Mouse (Mus musculus) MEL (cell line): ENCODE data around the gene Rpl26. TPM values are rescaled to one million over a fixed set of nuclear protein-coding genes. Genes with fewer than 3 reads are reported as not detected.

Experiments used
- DNase-seq: peaks from one replicate; pipeline ENCODE4 v3.0.0; 2011; ENCODE audit warnings: low read depth, low spot score
- H3K27ac ChIP-seq: 2 replicates; pipeline ENCODE4 v1.5.1; 2012; ENCODE audit warnings: low read depth, mild to moderate bottlenecking, control low read depth, low read length, moderate library complexity; ENCODE audit not compliant: control insufficient read depth
- H3K27me3 ChIP-seq, 2 experiments: fragments of 150-350 bp in 1 of 2; sonication (generic) in 1 of 2; 2 replicates each; pipeline ENCODE4 v1.6.1; 2012; ENCODE audit warnings: low read length in 2 of 2, mild to moderate bottlenecking in 2 of 2, improper control_type of control experiment in 1 of 2, moderate library complexity in 1 of 2; ENCODE audit not compliant: insufficient read depth in 2 of 2, control insufficient read depth in 1 of 2
- H3K36me3 ChIP-seq, 2 experiments: 2 replicates each; pipeline ENCODE4 v1.6.1; 2012 to 2014; ENCODE audit warnings: low read length in 2 of 2, improper control_type of control experiment in 1 of 2, inconsistent platforms in 1 of 2, mild to moderate bottlenecking in 1 of 2; ENCODE audit not compliant: insufficient read depth in 2 of 2, control insufficient read depth in 1 of 2
- H3K4me1 ChIP-seq, 2 experiments: fragments of 150-350 bp in 1 of 2; sonication (generic) in 1 of 2; 2 replicates each; pipeline ENCODE4 v1.6.1; 2012; ENCODE audit warnings: low read length in 2 of 2, improper control_type of control experiment in 1 of 2, mild to moderate bottlenecking in 1 of 2; ENCODE audit not compliant: insufficient read depth in 2 of 2, control insufficient read depth in 1 of 2
- H3K4me3 ChIP-seq, 2 experiments: fragments of 150-350 bp in 1 of 2; sonication (generic) in 1 of 2; 2 replicates each; pipeline ENCODE4 v1.5.1; 2012; ENCODE audit warnings: low read depth in 2 of 2, low read length in 2 of 2, mild to moderate bottlenecking in 2 of 2, moderate library complexity in 2 of 2, control low read depth in 1 of 2, improper control_type of control experiment in 1 of 2; ENCODE audit not compliant: control insufficient read depth in 1 of 2, insufficient read depth in 1 of 2
- H3K79me2 ChIP-seq: 2 replicates; pipeline ENCODE4 v1.6.1; 2012; ENCODE audit warnings: mild to moderate bottlenecking, low read length, moderate library complexity; ENCODE audit not compliant: control insufficient read depth, poor library complexity, insufficient read depth
- H3K9ac ChIP-seq: 2 replicates; pipeline ENCODE4 v1.6.1; 2012; ENCODE audit warnings: low read depth, mild to moderate bottlenecking, control low read depth, low read length, moderate library complexity; ENCODE audit not compliant: control insufficient read depth, poor library complexity, severe bottlenecking
- H3K9me3 ChIP-seq: fragments of 150-350 bp; sonication (generic); replicated peaks from 2 replicates; pipeline ENCODE4 v1.6.1; 2012; ENCODE audit warnings: mild to moderate bottlenecking, low read length, improper control_type of control experiment, moderate library complexity; ENCODE audit not compliant: insufficient read depth
- BHLHE40 ChIP-seq: IDR thresholded peaks from 2 replicates; pipeline ENCODE4 v1.6.1; 2012; ENCODE audit warnings: low read depth, mild to moderate bottlenecking, inconsistent platforms, low read length, improper control_type of control experiment, borderline replicate concordance
- CHD2 ChIP-seq: IDR thresholded peaks from 2 replicates; pipeline ENCODE4 v1.6.1; 2011; ENCODE audit warnings: low read length, improper control_type of control experiment
- CTCF ChIP-seq, 3 experiments: IDR thresholded peaks in 2 of 3; conservative IDR thresholded peaks in 1 of 3; 2 replicates each; pipeline ENCODE4 v1.5.1; 2011 to 2012; ENCODE audit warnings: low read length in 3 of 3, low read depth in 2 of 3, mild to moderate bottlenecking in 2 of 3, improper control_type of control experiment in 1 of 3, inconsistent platforms in 1 of 3, mixed read lengths in 1 of 3, moderate library complexity in 1 of 3; ENCODE audit not compliant: control insufficient read depth in 1 of 3, insufficient read depth in 1 of 3, poor library complexity in 1 of 3, severe bottlenecking in 1 of 3
- E2F4 ChIP-seq: IDR thresholded peaks from 2 replicates; pipeline ENCODE4 v1.6.1; 2011; ENCODE audit warnings: low read depth, low read length, improper control_type of control experiment, borderline replicate concordance
- ELF1 ChIP-seq: IDR thresholded peaks from 2 replicates; pipeline ENCODE4 v1.6.1; 2014; ENCODE audit warnings: low read depth, mild to moderate bottlenecking, inconsistent platforms, low read length, improper control_type of control experiment, moderate library complexity
- ETS1 ChIP-seq: IDR thresholded peaks from 2 replicates; pipeline ENCODE4 v1.6.1; 2012; ENCODE audit warnings: low read depth, mild to moderate bottlenecking, inconsistent platforms, low read length, improper control_type of control experiment, moderate library complexity
- GATA1 ChIP-seq: IDR thresholded peaks from 2 replicates; pipeline ENCODE4 v1.6.1; 2011; ENCODE audit warnings: low read depth, low read length, improper control_type of control experiment
- HCFC1 ChIP-seq: IDR thresholded peaks from 2 replicates; pipeline ENCODE4 v1.6.1; 2012; ENCODE audit warnings: low read depth, mild to moderate bottlenecking, inconsistent platforms, low read length, improper control_type of control experiment, moderate library complexity
- JUND ChIP-seq: IDR thresholded peaks from 2 replicates; pipeline ENCODE4 v1.6.1; 2011; ENCODE audit warnings: low read depth, mild to moderate bottlenecking, improper control_type of control experiment, low read length
- KAT2A ChIP-seq: conservative IDR thresholded peaks from 2 replicates; pipeline ENCODE4 v1.6.1; 2012; ENCODE audit warnings: low read depth, low read length, improper control_type of control experiment, inconsistent platforms
- MAFK ChIP-seq: IDR thresholded peaks from 2 replicates; pipeline ENCODE4 v1.6.1; 2011; ENCODE audit warnings: low read depth, mild to moderate bottlenecking, low read length, improper control_type of control experiment, borderline replicate concordance
- MAX ChIP-seq: IDR thresholded peaks from 2 replicates; pipeline ENCODE4 v1.6.1; 2011; ENCODE audit warnings: low read length, improper control_type of control experiment
- MAZ ChIP-seq: IDR thresholded peaks from 2 replicates; pipeline ENCODE4 v1.6.1; 2012; ENCODE audit warnings: low read depth, mild to moderate bottlenecking, inconsistent platforms, low read length, improper control_type of control experiment
- MEF2A ChIP-seq: IDR thresholded peaks from 2 replicates; pipeline ENCODE4 v1.6.1; 2014; ENCODE audit warnings: low read depth, mild to moderate bottlenecking, inconsistent platforms, low read length, improper control_type of control experiment; ENCODE audit not compliant: poor library complexity, insufficient replicate concordance, severe bottlenecking; ENCODE audit errors: extremely low read depth
- MYB ChIP-seq: IDR thresholded peaks from 2 replicates; pipeline ENCODE4 v1.6.1; 2011; ENCODE audit warnings: mild to moderate bottlenecking, low read depth, low read length, improper control_type of control experiment
- MYC ChIP-seq: IDR thresholded peaks from 2 replicates; pipeline ENCODE4 v1.6.1; 2011; ENCODE audit warnings: low read depth, mild to moderate bottlenecking, low read length, improper control_type of control experiment, moderate library complexity
- NELFE ChIP-seq: IDR thresholded peaks from 2 replicates; pipeline ENCODE4 v1.6.1; 2011; ENCODE audit warnings: low read depth, low read length, improper control_type of control experiment
- POLR2AphosphoS2 ChIP-seq: IDR thresholded peaks from 2 replicates; pipeline ENCODE4 v1.6.1; 2011; ENCODE audit warnings: low read length, improper control_type of control experiment
- RAD21 ChIP-seq: IDR thresholded peaks from 2 replicates; pipeline ENCODE4 v1.6.1; 2011; ENCODE audit warnings: mild to moderate bottlenecking, low read depth, low read length, improper control_type of control experiment
- RCOR1 ChIP-seq: IDR thresholded peaks from 2 replicates; pipeline ENCODE4 v1.6.1; 2012; ENCODE audit warnings: low read depth, mild to moderate bottlenecking, inconsistent platforms, low read length, improper control_type of control experiment
- SIN3A ChIP-seq: IDR thresholded peaks from 2 replicates; pipeline ENCODE4 v1.6.1; 2012; ENCODE audit warnings: low read length, improper control_type of control experiment, inconsistent platforms
- TAL1 ChIP-seq: IDR thresholded peaks from 2 replicates; pipeline ENCODE4 v1.6.1; 2012; ENCODE audit warnings: mild to moderate bottlenecking, inconsistent platforms, low read length, moderate library complexity, mixed read lengths
- TBP ChIP-seq: IDR thresholded peaks from 2 replicates; pipeline ENCODE4 v1.8.0; 2011; ENCODE audit warnings: low read depth, low read length, improper control_type of control experiment
- TCF12 ChIP-seq: IDR thresholded peaks from 2 replicates; pipeline ENCODE4 v1.6.1; 2014; ENCODE audit warnings: low read depth, mild to moderate bottlenecking, inconsistent platforms, low read length, improper control_type of control experiment, moderate library complexity
- USF1 ChIP-seq: IDR thresholded peaks from 2 replicates; pipeline ENCODE4 v1.6.1; 2014; ENCODE audit warnings: low read depth, mild to moderate bottlenecking, inconsistent platforms, low read length, improper control_type of control experiment, moderate library complexity
- USF2 ChIP-seq, 2 experiments: IDR thresholded peaks; 2 replicates each; pipeline ENCODE4 v1.6.1; 2011 to 2012; ENCODE audit warnings: improper control_type of control experiment in 2 of 2, low read length in 2 of 2, borderline replicate concordance in 1 of 2, inconsistent platforms in 1 of 2, low read depth in 1 of 2, mild to moderate bottlenecking in 1 of 2; ENCODE audit not compliant: insufficient read depth in 1 of 2
- ZMIZ1 ChIP-seq: IDR thresholded peaks from 2 replicates; pipeline ENCODE4 v1.6.1; 2012; ENCODE audit warnings: low read depth, mild to moderate bottlenecking, inconsistent platforms, low read length, improper control_type of control experiment, moderate library complexity
- ZNF384 ChIP-seq: IDR thresholded peaks from 2 replicates; pipeline ENCODE4 v1.6.1; 2012; ENCODE audit warnings: low read depth, mild to moderate bottlenecking, inconsistent platforms, low read length, improper control_type of control experiment
- polyA plus RNA-seq, 2 experiments: library from polyadenylated mRNA; stranded (reverse) in 1 of 2; unstranded in 1 of 2; fragments of >175 nt in 1 of 2; fragments of >200 nt in 1 of 2; gene quantifications; 2 replicates each; pipeline versions ENCODE4 v1.2.1 to v1.2.4; 2012; ENCODE audit warnings: low replicate concordance in 2 of 2, low read depth in 1 of 2; ENCODE audit not compliant: insufficient read length in 2 of 2, insufficient read depth in 1 of 2, missing spikeins in 1 of 2
- total RNA-seq: library from RNA; depleted of rRNA; stranded (reverse); fragments of 300-350 nt; gene quantifications from 2 replicates; pipeline ENCODE4 v1.2.3, GENCODE M21; 2012

The Rpl26 gene
- total and polyA plus RNA-seq, 3 experiments, result 3,167 to 5,512 TPM; not detected in 1

DNA sequence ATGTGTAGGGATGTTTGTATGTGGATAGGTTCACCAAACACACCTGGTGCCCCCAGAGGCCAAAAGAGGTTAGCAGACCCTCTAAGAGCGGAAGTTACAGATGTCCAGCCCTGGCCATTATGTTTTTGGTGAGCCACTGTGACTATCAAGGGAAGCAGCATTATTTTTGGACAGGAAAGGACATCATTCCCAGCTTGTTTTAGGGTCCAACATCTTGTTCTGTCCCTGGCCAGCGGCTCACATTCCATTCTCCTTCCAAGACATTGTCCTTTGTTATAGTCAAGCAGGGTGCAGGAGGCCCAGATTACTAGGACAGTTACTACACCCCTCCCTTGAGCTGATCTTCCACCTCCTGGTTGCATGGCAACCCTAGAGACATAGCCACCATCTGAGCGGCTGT lies 5.9 kb downstream of the Rpl26 start:
- H3K36me3 ChIP-seq, result peaks cover 25 to 28% of the 10 kb centered on the region in 2 experiments
- peak; percentile 55 for DNase-seq
- TF ChIP-seq MYB, result no peak
- no peak for TF ChIP-seq ZNF384
- no peak for TF ChIP-seq HCFC1
- no peak for TF ChIP-seq MYC
- TF ChIP-seq TAL1, result no peak
- TF ChIP-seq RCOR1, result no peak
- TF ChIP-seq KAT2A, result no peak
- no peak for TF ChIP-seq NELFE
- no peak for TF ChIP-seq SIN3A
- no peak for TF ChIP-seq E2F4
- no peak for TF ChIP-seq CHD2
- TF ChIP-seq MEF2A, result no peak
- no peak for TF ChIP-seq TBP
- TF ChIP-seq BHLHE40, result no peak
- TF ChIP-seq USF2 (IDR thresholded peaks at IDR 0.05; ENCODE audit: borderline replicate concordance in 1 of 2, insufficient read depth in 1 of 2, low read depth in 1 of 2, low read length in 2 of 2), result no peak
- no peak for TF ChIP-seq GATA1
- no peak for TF ChIP-seq MAZ
- no peak for TF ChIP-seq JUND
- no peak for TF ChIP-seq RAD21

DNA sequence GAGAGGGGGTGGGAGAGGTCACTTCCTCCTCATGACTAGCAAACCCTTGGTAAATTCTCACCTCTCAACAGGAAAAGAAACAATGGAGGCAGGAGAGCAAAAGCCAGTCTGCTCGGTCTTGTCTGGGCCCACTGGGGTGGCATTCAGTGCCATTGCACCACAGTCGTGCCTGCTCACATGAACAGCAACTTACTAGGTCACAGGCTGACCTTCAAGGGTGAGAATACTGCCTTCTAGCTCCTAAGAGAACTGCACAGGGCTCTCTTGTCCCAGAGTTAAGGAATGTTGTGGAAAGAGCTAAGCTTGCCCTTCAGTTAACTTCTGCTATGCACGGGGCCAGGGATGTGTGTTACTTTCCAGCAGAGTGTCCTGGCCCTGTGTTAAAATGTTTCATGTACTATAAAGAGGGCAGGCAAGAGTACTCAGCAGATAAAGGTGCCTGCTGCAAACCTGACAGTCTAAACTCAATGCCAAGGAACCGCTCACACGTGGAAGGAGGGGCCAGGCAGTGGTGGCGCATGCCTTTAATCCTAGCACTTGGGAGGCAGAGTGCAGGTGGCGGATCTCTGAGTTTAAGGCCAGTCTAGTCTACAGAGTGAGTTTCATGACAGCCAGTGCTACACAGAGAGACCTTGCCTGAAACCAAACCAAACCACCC lies 7.6 kb downstream of the Rpl26 start:
- H3K4me1 ChIP-seq, result peaks cover 0 to 16% of the 10 kb centered on the region in 2 experiments; a peak in 1 of 4 replicates
- TF ChIP-seq MYB (no peak), USF1 (no peak), CTCF (IDR thresholded peaks at IDR 0.05 in 2 of 3, conservative IDR thresholded peaks at IDR 0.05 in 1 of 3; ENCODE audit: control insufficient read depth in 1 of 3, insufficient read depth in 1 of 3, low read depth in 2 of 3, low read length in 3 of 3, poor library complexity in 1 of 3, severe bottlenecking in 1 of 3) (no peak), TCF12 (no peak), ELF1 (no peak), SIN3A (no peak), ETS1 (no peak), NELFE (no peak), TBP (no peak), E2F4 (no peak), MAX (no peak), ZMIZ1 (no peak), ZNF384 (no peak), MAFK (no peak), POLR2AphosphoS2 (no peak), GATA1 (no peak), HCFC1 (no peak)
- TF ChIP-seq, all 39 proteins: peak for 0

More for the DNA sequence above, 5.9 kb downstream of the Rpl26 start:
- peaks cover 0 to 27% of the 10 kb centered on the region in 2 experiments; a peak in 2 of 4 replicates for H3K4me1 ChIP-seq
- peaks cover 15% of the 10 kb centered on the region for H3K79me2 ChIP-seq
- no peak overlapping the region for H3K4me3 ChIP-seq
- no peak overlapping the region for H3K9ac ChIP-seq
- no peak overlapping the region for H3K27ac ChIP-seq
- H3K9me3 ChIP-seq, result no peaks in the 10 kb centered on the region
- H3K27me3 ChIP-seq, result no peaks in the 10 kb centered on the region

More for the DNA sequence above, 7.6 kb downstream of the Rpl26 start:
- Histone ChIP-seq H3K27ac (no peak overlapping the region), H3K27me3 (no peaks in the 10 kb centered on the region; a peak in 1 of 4 replicates), H3K4me3 (no peak overlapping the region), H3K9ac (no peak overlapping the region), H3K9me3 (no peaks in the 10 kb centered on the region), H3K79me2 (no peaks in the 10 kb centered on the region), H3K36me3 (peaks cover 10 to 14% of the 10 kb centered on the region in 2 experiments)
- no peak for DNase-seq
